Mouse (Mus musculus): ENCODE measurements around the gene Med9. TPM values are rescaled to one million over a fixed set of nuclear protein-coding genes. Genes with fewer than 3 reads are reported as not detected.

Med9 gene
- polyA plus RNA-seq, 1 experiment from 2014 or later, result 36.6 TPM

- ATAC-seq (ENCODE audit: insufficient read depth, low FRiP score, low read depth), result no peak
- WGBS, result 72% methylated on average over 3 of the region's 3 CpGs
- no peaks in the 10 kb centered on the region for H3K9me3 ChIP-seq
- H3K4me1 ChIP-seq, result no peaks in the 10 kb centered on the region
- H3K4me3 ChIP-seq (replicated peaks), result no peak overlapping the region
- no peaks in the 10 kb centered on the region for H3K27me3 ChIP-seq (replicated peaks)
- H3K27ac ChIP-seq, result no peak overlapping the region
- H3K4me2 ChIP-seq, result no peak overlapping the region
- H3K9ac ChIP-seq, result no peak overlapping the region
- H3K36me3 ChIP-seq, result no peaks in the 10 kb centered on the region
Measured at GRCm38 (mm10) chr11:60009451-60009850, 61.4 kb downstream of the Med9 start.

DNA sequence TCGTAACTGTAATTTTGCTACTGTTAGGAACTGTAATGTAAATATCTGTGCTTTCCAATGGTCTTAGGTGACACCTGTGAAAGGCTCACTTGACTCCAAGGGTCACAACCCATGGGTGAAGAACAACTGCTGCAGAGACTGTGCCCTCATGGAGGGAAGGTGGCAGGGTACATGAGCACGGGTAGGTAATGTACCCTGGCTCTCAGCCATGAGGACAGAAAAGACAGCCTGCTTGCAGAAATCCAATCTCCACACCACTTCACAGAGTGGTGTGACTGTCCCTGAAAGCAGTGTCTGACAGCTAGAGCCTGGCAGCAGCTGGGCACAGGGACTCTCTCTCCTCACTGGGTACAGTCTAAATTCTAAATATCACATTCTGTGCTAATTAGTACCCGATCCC is 63.5 kb downstream of the Med9 start:
- H3K9ac ChIP-seq, result no peak overlapping the region

More for the DNA sequence above, 63.5 kb downstream of the Med9 start:
- Histone ChIP-seq H3K27ac (no peak overlapping the region), H3K36me3 (no peaks in the 10 kb centered on the region), H3K9me3 (no peaks in the 10 kb centered on the region), H3K4me3 (replicated peaks) (no peak overlapping the region), H3K27me3 (replicated peaks) (no peaks in the 10 kb centered on the region), H3K4me2 (no peak overlapping the region), H3K4me1 (no peaks in the 10 kb centered on the region)
- 80% methylated on average over 3 of the region's 3 CpGs for WGBS
- no peak for ATAC-seq (ENCODE audit: insufficient read depth, low FRiP score, low read depth)

Other genes starting within 250 kb of the Med9 start
- gene Pld6, start 160.6 kb upstream of the Med9 start, polyA plus RNA-seq (2015; fragmentation: Nextera tagmentation; extraction: Ambion mirVana), result 3.8 and 5.1 TPM in 2 replicates
- 27.8 and 30.6 TPM in 2 replicates for gene Flcn, start 138.2 kb upstream of the Med9 start, polyA plus RNA-seq (2015; fragmentation: Nextera tagmentation; extraction: Ambion mirVana)
- 31.7 and 35.1 TPM in 2 replicates for gene Nt5m, start 108.8 kb upstream of the Med9 start, polyA plus RNA-seq (2015; fragmentation: Nextera tagmentation; extraction: Ambion mirVana)
- gene Cops3, start 108.4 kb upstream of the Med9 start, polyA plus RNA-seq (2015; fragmentation: Nextera tagmentation; extraction: Ambion mirVana), result 175 and 192 TPM in 2 replicates
- 2.8 and 3.2 TPM in 2 replicates for gene Rasd1, start 16.7 kb downstream of the Med9 start, polyA plus RNA-seq (2015; fragmentation: Nextera tagmentation; extraction: Ambion mirVana)
- gene Pemt, start 98.3 kb downstream of the Med9 start, polyA plus RNA-seq (2015; fragmentation: Nextera tagmentation; extraction: Ambion mirVana), result 8.8 and 9.2 TPM in 2 replicates
- gene Rai1, start 156.8 kb downstream of the Med9 start, polyA plus RNA-seq (2015; fragmentation: Nextera tagmentation; extraction: Ambion mirVana), result 21.7 and 24.4 TPM in 2 replicates